Comparison of ENCODE assay signal across 10 mouse cellular contexts in the genomic region with DNA sequence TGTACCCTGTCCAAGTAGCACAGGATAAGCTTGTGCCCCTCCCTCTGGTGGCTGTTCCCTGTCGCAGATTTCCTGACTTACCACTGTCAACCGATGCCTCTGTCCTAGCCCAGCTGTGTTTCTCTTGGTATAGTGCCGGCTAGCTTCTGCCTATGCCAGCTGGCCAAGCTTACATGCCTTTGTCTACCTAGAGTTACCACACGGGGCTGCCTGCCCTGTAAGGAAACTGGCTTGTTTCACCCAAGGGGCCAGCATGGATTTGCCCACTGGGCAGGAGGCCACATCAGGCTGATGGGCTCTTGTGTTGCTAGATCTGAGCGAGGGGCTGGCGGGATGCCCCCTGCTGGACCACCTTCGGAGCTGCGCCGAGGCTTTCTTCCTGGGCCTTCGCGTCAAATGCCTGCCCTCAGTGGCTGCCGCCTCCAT. TPM values are rescaled to one million over a fixed set of nuclear protein-coding genes. Genes with fewer than 3 reads are reported as not detected.
DNase-seq lines count a peak whose midpoint lies in the region; ATAC-seq and TF ChIP-seq lines count a peak whose summit lies in the region.
"Had no signal": no experiment of that assay in that cellular context is flagged by ENCODE, and none has a peak within 500 bp of the region (broad histone marks: within the 10 kb centered on the region; RNA-seq: fewer than 3 reads in every experiment).

No protein-coding gene starts in this region.

- H3K27me3 ChIP-seq in forebrain, embryonic 15.5 days: no peaks in the 10 kb centered on the region
- H3K27me3 ChIP-seq in midbrain, postnatal 0 days (ENCODE audit: insufficient read depth, low read length): no peaks in the 10 kb centered on the region

- no peaks in the 10 kb centered on the region for H3K9me3 ChIP-seq in forebrain, embryonic 15.5 days
- H3K9me3 ChIP-seq in midbrain, postnatal 0 days (ENCODE audit: low read length): no peaks in the 10 kb centered on the region

- WGBS in forebrain, embryonic 15.5 days: 28% methylated on average over 12 of the region's 12 CpGs
- WGBS in midbrain, postnatal 0 days: 26% methylated on average over 12 of the region's 12 CpGs

- H3K4me2 ChIP-seq in forebrain, embryonic 15.5 days (replicated peaks): no peak overlapping the region
- no peak overlapping the region for H3K4me2 ChIP-seq in midbrain, postnatal 0 days (ENCODE audit: low read depth, low read length, poor library complexity, severe bottlenecking)

- peak; percentile 55 for TF ChIP-seq CTCF in midbrain, postnatal 0 days (IDR thresholded peaks at IDR 0.05)

- peak; percentile 60 for ATAC-seq in forebrain, embryonic 15.5 days (replicated peaks)
- ATAC-seq in midbrain, postnatal 0 days (ENCODE audit: low FRiP score): peak; percentile 56; the same call in 1 of the 2 replicates
- ATAC-seq: CD4-positive, CD25-positive, alpha-beta regulatory T cell, adult 4 months had no signal

- no peaks in the 10 kb centered on the region for H3K36me3 ChIP-seq in forebrain, embryonic 15.5 days
- H3K36me3 ChIP-seq in midbrain, postnatal 0 days (ENCODE audit: insufficient read depth, low read length): no peaks in the 10 kb centered on the region

- no peak overlapping the region for H3K4me3 ChIP-seq in forebrain, embryonic 15.5 days
- H3K4me3 ChIP-seq in midbrain, postnatal 0 days (ENCODE audit: low read depth, low read length): no peak overlapping the region
- H3K4me3 ChIP-seq: erythroblast, embryonic 14.5 days had no signal

- peak; percentile 90 for DNase-seq in heart, adult 11 months
- DNase-seq in heart, postnatal 10 days: no peak
- DNase-seq in right cerebral cortex, postnatal 4 days: peak; percentile 58
- no peak for DNase-seq in right cerebral cortex, postnatal 25 days
- DNase-seq in midbrain, postnatal 0 days (ENCODE audit: low spot score): peak; percentile 70
- no peak for DNase-seq in frontal cortex, postnatal 36 days (ENCODE audit: low spot score in 2 of 2)
- DNase-seq in adrenal gland, postnatal 4 days (ENCODE audit: low spot score in 2 of 2): no peak

- intact Hi-C loops in heart, postnatal 10 days (cut with DNase I): no loop called here

- no peak overlapping the region for H3K27ac ChIP-seq in forebrain, embryonic 15.5 days (replicated peaks)
- H3K27ac ChIP-seq in midbrain, postnatal 0 days (ENCODE audit: low read depth, low read length): no peak overlapping the region

- H3K9ac ChIP-seq in forebrain, embryonic 15.5 days (replicated peaks): no peak overlapping the region
- no peak overlapping the region for H3K9ac ChIP-seq in midbrain, postnatal 0 days (replicated peaks; ENCODE audit: low read length, poor library complexity, severe bottlenecking)

- peaks cover under 1% of the 10 kb centered on the region; the same call in 1 of the 2 replicates for H3K4me1 ChIP-seq in forebrain, embryonic 15.5 days
- H3K4me1 ChIP-seq in midbrain, postnatal 0 days (ENCODE audit: insufficient read depth, low read length): no peaks in the 10 kb centered on the region

RNA-seq across cellular contexts. Expression of a gene that starts 19.8 kb away (rescaled TPM):
- under 1 TPM; 0.74 to 0.84 TPM for total RNA-seq in heart, postnatal 10 days (2021)
- 4.4 and 5.3 TPM in 2 replicates for polyA plus RNA-seq in forebrain, embryonic 15.5 days (2015; fragmentation: Nextera tagmentation; extraction: Ambion mirVana)
- 14.4 and 14.9 TPM in 2 replicates for total RNA-seq in midbrain, postnatal 0 days (2014; rRNA removed)
- 15.6 and 15.9 TPM in 2 replicates for polyA plus RNA-seq in midbrain, postnatal 0 days (2015; fragmentation: Nextera tagmentation; extraction: Ambion mirVana)
- 1 to 10 TPM; 1.2 to 1.5 TPM for total RNA-seq in adrenal gland, postnatal 4 days (2021)
- polyA plus RNA-seq: erythroblast, embryonic 14.5 days had no signal

RNA-seq across cellular contexts. Expression of a gene that starts 38.9 kb away (rescaled TPM):
- total RNA-seq in heart, postnatal 10 days (2021): 10 to 100 TPM in 1 of 2 experiments, 1 to 10 TPM in 1; 9.6 to 10.8 TPM
- polyA plus RNA-seq in forebrain, embryonic 15.5 days (2015; fragmentation: Nextera tagmentation; extraction: Ambion mirVana): 26.3 and 28.2 TPM in 2 replicates
- 37.1 and 40.3 TPM in 2 replicates for total RNA-seq in midbrain, postnatal 0 days (2014; rRNA removed)
- polyA plus RNA-seq in midbrain, postnatal 0 days (2015; fragmentation: Nextera tagmentation; extraction: Ambion mirVana): 16.4 and 17.9 TPM in 2 replicates
- 10 to 100 TPM; 23.9 to 24.2 TPM for total RNA-seq in adrenal gland, postnatal 4 days (2021)

RNA-seq across cellular contexts. Expression of a gene that starts 41.5 kb away (rescaled TPM):
- 10 to 100 TPM; 10.5 to 10.9 TPM for total RNA-seq in heart, postnatal 10 days (2021)
- 22.2 and 25.1 TPM in 2 replicates for polyA plus RNA-seq in forebrain, embryonic 15.5 days (2015; fragmentation: Nextera tagmentation; extraction: Ambion mirVana)
- total RNA-seq in midbrain, postnatal 0 days (2014; rRNA removed): 36.4 and 38.6 TPM in 2 replicates
- 30.4 and 37.2 TPM in 2 replicates for polyA plus RNA-seq in midbrain, postnatal 0 days (2015; fragmentation: Nextera tagmentation; extraction: Ambion mirVana)
- total RNA-seq in adrenal gland, postnatal 4 days (2021): 10 to 100 TPM; 40.3 to 41.3 TPM

Comparison
In these comparisons a context has a peak if more than half of its experiments do, and no peak if none do; other contexts are left out.
1. DNase-seq: peak in heart, adult 11 months (single experiment), right cerebral cortex, postnatal 4 days (single experiment) and midbrain, postnatal 0 days (single experiment); none in heart, postnatal 10 days (0 of 2), right cerebral cortex, postnatal 25 days (single experiment), frontal cortex, postnatal 36 days (0 of 2) and adrenal gland, postnatal 4 days (0 of 2).